21 mouse cellular contexts compared by ENCODE assay signal in genomic region chr2:75818719-75819118, GRCm38 (mm10). TPM values are rescaled to one million over a fixed set of nuclear protein-coding genes. Genes with fewer than 3 reads are reported as not detected.
DNase-seq lines count a peak whose midpoint lies in the region; ATAC-seq and TF ChIP-seq lines count a peak whose summit lies in the region.
"Had no signal": no experiment of that assay in that cellular context is flagged by ENCODE, and none has a peak within 500 bp of the region (broad histone marks: within the 10 kb centered on the region; RNA-seq: fewer than 3 reads in every experiment).

No protein-coding gene starts in this region.

- no peaks in the 10 kb centered on the region for H3K36me3 ChIP-seq in liver, postnatal 0 days (replicated peaks; ENCODE audit: insufficient read depth, low read length)
- H3K36me3 ChIP-seq in liver, embryonic 11.5 days (ENCODE audit: control insufficient read depth, insufficient read depth, low read length), result no peaks in the 10 kb centered on the region
- no peaks in the 10 kb centered on the region for H3K36me3 ChIP-seq in midbrain, embryonic 13.5 days
- H3K36me3 ChIP-seq: embryonic facial prominence, embryonic 12.5 days; embryonic facial prominence, embryonic 15.5 days; forebrain, embryonic 12.5 days; forebrain, embryonic 15.5 days had no signal

- no peak for TF ChIP-seq EP300 in liver, postnatal 0 days (IDR thresholded peaks at IDR 0.05; ENCODE audit: low read depth)

- no peak for TF ChIP-seq CTCF in liver, postnatal 0 days (IDR thresholded peaks at IDR 0.05; ENCODE audit: low read depth)

- H3K4me1 ChIP-seq in liver, postnatal 0 days (ENCODE audit: insufficient read depth), result peaks cover 5% of the 10 kb centered on the region
- peaks cover 4% of the 10 kb centered on the region for H3K4me1 ChIP-seq in liver, embryonic 11.5 days (replicated peaks; ENCODE audit: control insufficient read depth, insufficient read depth, low read length)
- no peaks in the 10 kb centered on the region for H3K4me1 ChIP-seq in midbrain, embryonic 13.5 days (replicated peaks)
- H3K4me1 ChIP-seq: embryonic facial prominence, embryonic 15.5 days; forebrain, embryonic 12.5 days; forebrain, embryonic 15.5 days had no signal

- H3K4me2 ChIP-seq in liver, postnatal 0 days (ENCODE audit: low read depth, low read length), result no peak overlapping the region
- H3K4me2 ChIP-seq in liver, embryonic 11.5 days, result no peak overlapping the region
- H3K4me2 ChIP-seq in midbrain, embryonic 13.5 days (replicated peaks), result no peak overlapping the region
- H3K4me2 ChIP-seq: embryonic facial prominence, embryonic 12.5 days; embryonic facial prominence, embryonic 15.5 days; forebrain, embryonic 12.5 days; forebrain, embryonic 15.5 days; hindbrain, embryonic 14.5 days had no signal

- no peak overlapping the region for H3K4me3 ChIP-seq in liver, postnatal 0 days (ENCODE audit: low read depth, low read length)
- H3K4me3 ChIP-seq in liver, embryonic 11.5 days (ENCODE audit: low read depth, low read length), result no peak overlapping the region
- H3K4me3 ChIP-seq in midbrain, embryonic 13.5 days (replicated peaks), result no peak overlapping the region
- H3K4me3 ChIP-seq: embryonic facial prominence, embryonic 12.5 days; embryonic facial prominence, embryonic 15.5 days; forebrain, embryonic 12.5 days; forebrain, embryonic 15.5 days had no signal

- DNase-seq in liver, postnatal 0 days, result no peak
- DNase-seq in liver, embryonic 11.5 days (ENCODE audit: low spot score), result no peak
- DNase-seq in gastrocnemius, postnatal 14 days, result no peak
- DNase-seq in cerebellum, adult 11-12 months, result no peak
- DNase-seq: adrenal gland, adult 8-10 months; adrenal gland, postnatal 25 days; cerebellum, adult 8-10 months; cerebellum, postnatal 10 days; gastrocnemius, postnatal 36 days; heart, adult 18-20 months; kidney, adult 11 months; kidney, adult 8-10 months had no signal

- H3K27me3 ChIP-seq in liver, postnatal 0 days (ENCODE audit: insufficient read depth, low read length), result no peaks in the 10 kb centered on the region
- H3K27me3 ChIP-seq in liver, embryonic 11.5 days (replicated peaks; ENCODE audit: control insufficient read depth, insufficient read depth, low read length), result no peaks in the 10 kb centered on the region
- no peaks in the 10 kb centered on the region for H3K27me3 ChIP-seq in midbrain, embryonic 13.5 days
- H3K27me3 ChIP-seq: embryonic facial prominence, embryonic 12.5 days; embryonic facial prominence, embryonic 15.5 days; forebrain, embryonic 12.5 days; forebrain, embryonic 15.5 days had no signal

- H3K9me3 ChIP-seq in liver, postnatal 0 days (ENCODE audit: low read length), result no peaks in the 10 kb centered on the region
- H3K9me3 ChIP-seq in liver, embryonic 11.5 days (ENCODE audit: control insufficient read depth, low read length), result no peaks in the 10 kb centered on the region
- H3K9me3 ChIP-seq in midbrain, embryonic 13.5 days, result no peaks in the 10 kb centered on the region
- H3K9me3 ChIP-seq: embryonic facial prominence, embryonic 12.5 days; embryonic facial prominence, embryonic 15.5 days; forebrain, embryonic 12.5 days; forebrain, embryonic 15.5 days had no signal

- H3K9ac ChIP-seq in liver, postnatal 0 days (replicated peaks), result no peak overlapping the region
- no peak overlapping the region for H3K9ac ChIP-seq in liver, embryonic 11.5 days (ENCODE audit: low read depth, low read length)
- no peak overlapping the region for H3K9ac ChIP-seq in midbrain, embryonic 13.5 days (replicated peaks)
- H3K9ac ChIP-seq: embryonic facial prominence, embryonic 12.5 days; embryonic facial prominence, embryonic 15.5 days; forebrain, embryonic 12.5 days; forebrain, embryonic 15.5 days; hindbrain, embryonic 14.5 days had no signal

- WGBS in liver, postnatal 0 days (ENCODE audit: insufficient replicate concordance), result 61% methylated on average over 7 of the region's 7 CpGs
- WGBS in liver, embryonic 11.5 days, result 72% methylated on average over 7 of the region's 7 CpGs
- 86% methylated on average over 7 of the region's 7 CpGs for WGBS in midbrain, embryonic 13.5 days

- intact Hi-C loops in gastrocnemius, postnatal 14 days (cut with DNase I; ENCODE audit: low total_unique reads), result no loop called here

- peak overlapping the region; percentile 46 for H3K27ac ChIP-seq in liver, postnatal 0 days (ENCODE audit: low read depth)
- no peak overlapping the region for H3K27ac ChIP-seq in liver, embryonic 11.5 days (ENCODE audit: low read depth, low read length)
- no peak overlapping the region for H3K27ac ChIP-seq in midbrain, embryonic 13.5 days
- H3K27ac ChIP-seq: embryonic facial prominence, embryonic 12.5 days; embryonic facial prominence, embryonic 15.5 days; forebrain, embryonic 12.5 days; forebrain, embryonic 15.5 days; hindbrain, embryonic 14.5 days had no signal

- no peak for ATAC-seq in liver, postnatal 0 days
- no peak for ATAC-seq in liver, embryonic 11.5 days (replicated peaks; ENCODE audit: low FRiP score)
- 0 out of 2 replicates have a peak, but pooled peaks have one; percentile 29 for ATAC-seq in common myeloid progenitor, adult 5-6 weeks (replicated peaks; ENCODE audit: low read depth, poor library complexity, severe bottlenecking)
- peak; percentile 12 to 61; a peak in 1 of 4 replicates for ATAC-seq in hematopoietic stem cell, adult 5-6 weeks (replicated peaks in 1 of 2; ENCODE audit: insufficient read depth in 1 of 2, low FRiP score in 2 of 2, low TSS enrichment in 1 of 2, low read depth in 1 of 2, poor library complexity in 2 of 2, severe bottlenecking in 2 of 2)
- no peak for ATAC-seq in midbrain, embryonic 13.5 days
- ATAC-seq: activated CD4-positive, CD25-positive, alpha-beta regulatory T cell, adult 4 months; forebrain, embryonic 15.5 days had no signal

RNA-seq across cellular contexts. Expression of gene Agps, which starts 13.3 kb away (rescaled TPM):
- 5.1 and 5.7 TPM in 2 replicates for polyA plus RNA-seq in liver, postnatal 0 days (2015; fragmentation: Nextera tagmentation; extraction: Ambion mirVana)
- 38.2 and 40.0 TPM in 2 replicates for polyA plus RNA-seq in liver, embryonic 11.5 days (2014; fragmentation: Nextera tagmentation; extraction: Ambion mirVana)
- total RNA-seq in common myeloid progenitor, adult 5-6 weeks (2017), result 39.4 and 42.2 TPM in 2 replicates
- 38.7 and 63.6 TPM in 2 replicates for total RNA-seq in hematopoietic stem cell, adult 5-6 weeks (2017)
- 10 to 100 TPM; 23.0 to 25.9 TPM for total RNA-seq in gastrocnemius, postnatal 14 days (2021)
- polyA plus RNA-seq in midbrain, embryonic 13.5 days (2015; fragmentation: Nextera tagmentation; extraction: Ambion mirVana), result 29.6 and 31.5 TPM in 2 replicates

Comparison
In these comparisons a context has a peak if more than half of its experiments do, and no peak if none do; other contexts are left out.
1. ATAC-seq: peak in common myeloid progenitor, adult 5-6 weeks (single experiment) and hematopoietic stem cell, adult 5-6 weeks (2 of 2); none in liver, postnatal 0 days (single experiment), liver, embryonic 11.5 days (single experiment) and midbrain, embryonic 13.5 days (single experiment).